Mouse (Mus musculus) CH12.LX (cell line): Measurements from ENCODE around the gene Ccl27a. TPM values are rescaled to one million over a fixed set of nuclear protein-coding genes. Genes with fewer than 3 reads are reported as not detected.

Experiments used
- DNase-seq: peaks from one replicate; pipeline ENCODE4 v3.0.0-alpha.2; 2013; ENCODE audit errors: extremely low read depth
- H3K27ac ChIP-seq: 2 replicates; pipeline ENCODE4 v1.5.1; 2012; ENCODE audit warnings: low read depth, mild to moderate bottlenecking, control low read depth, moderate library complexity; ENCODE audit not compliant: insufficient read depth
- H3K27me3 ChIP-seq: replicated peaks from 2 replicates; pipeline ENCODE3; 2012; ENCODE audit warnings: inconsistent platforms
- H3K36me3 ChIP-seq, 2 experiments: replicated peaks in 1 of 2; 2 replicates each; pipeline versions ENCODE3 to v1.6.1; 2012; ENCODE audit warnings: inconsistent platforms in 1 of 2, low read length in 1 of 2, mild to moderate bottlenecking in 1 of 2, mixed read lengths in 1 of 2, moderate library complexity in 1 of 2; ENCODE audit not compliant: control insufficient read depth in 1 of 2, insufficient read depth in 1 of 2
- H3K4me1 ChIP-seq, 2 experiments: 2 replicates each; pipeline ENCODE4 v1.6.1; 2012; ENCODE audit warnings: inconsistent platforms in 1 of 2, moderate library complexity in 1 of 2; ENCODE audit not compliant: insufficient read depth in 2 of 2, control insufficient read depth in 1 of 2
- H3K4me2 ChIP-seq: 2 replicates; pipeline ENCODE4 v1.6.1; 2012; ENCODE audit warnings: low read depth, mild to moderate bottlenecking, control low read depth; ENCODE audit not compliant: poor library complexity, insufficient read depth, severe bottlenecking
- H3K4me3 ChIP-seq, 3 experiments: fragments of 150-350 bp in 1 of 3; sonication (generic) in 1 of 3; replicated peaks in 1 of 3; 2 replicates each; pipeline versions ENCODE3 to v1.5.1; 2011 to 2012; ENCODE audit warnings: low read depth in 2 of 3, low read length in 2 of 3, mild to moderate bottlenecking in 2 of 3, moderate library complexity in 2 of 3, control low read depth in 1 of 3, improper control_type of control experiment in 1 of 3, inconsistent platforms in 1 of 3, mixed read lengths in 1 of 3; ENCODE audit not compliant: poor library complexity in 1 of 3
- H3K79me2 ChIP-seq: replicated peaks from 2 replicates; pipeline ENCODE4 v1.6.1; 2012; ENCODE audit warnings: mild to moderate bottlenecking, moderate library complexity; ENCODE audit not compliant: control insufficient read depth, poor library complexity, insufficient read depth, severe bottlenecking; ENCODE audit errors: extremely low read depth
- H3K9ac ChIP-seq: 2 replicates; pipeline ENCODE4 v1.6.1; 2012; ENCODE audit warnings: low read depth, mild to moderate bottlenecking, control low read depth, moderate library complexity; ENCODE audit not compliant: insufficient read depth
- H3K9me3 ChIP-seq: replicated peaks from 2 replicates; pipeline ENCODE3; 2012; ENCODE audit warnings: low read length, inconsistent platforms, mixed read lengths
- BHLHE40 ChIP-seq: IDR thresholded peaks from 2 replicates; pipeline ENCODE4 v1.6.1; 2011; ENCODE audit warnings: mild to moderate bottlenecking, low read depth, low read length, improper control_type of control experiment
- CHD2 ChIP-seq: IDR thresholded peaks from 2 replicates; pipeline ENCODE4 v1.6.1; 2011; ENCODE audit warnings: low read length, improper control_type of control experiment
- ELF1 ChIP-seq: IDR thresholded peaks from 2 replicates; pipeline ENCODE4 v1.6.1; 2014; ENCODE audit warnings: low read depth, mild to moderate bottlenecking, inconsistent platforms, low read length, improper control_type of control experiment
- EP300 ChIP-seq: IDR thresholded peaks from 2 replicates; pipeline ENCODE4 v1.6.1; 2011; ENCODE audit warnings: low read length, improper control_type of control experiment
- ETS1 ChIP-seq: conservative IDR thresholded peaks from 2 replicates; pipeline ENCODE4 v1.6.1; 2012; ENCODE audit warnings: low read depth, mild to moderate bottlenecking, inconsistent platforms, low read length, improper control_type of control experiment, moderate library complexity
- KAT2A ChIP-seq: IDR thresholded peaks from 2 replicates; pipeline ENCODE4 v1.6.1; 2012; ENCODE audit warnings: low read length, improper control_type of control experiment, inconsistent platforms; ENCODE audit not compliant: insufficient replicate concordance
- MAFK ChIP-seq: IDR thresholded peaks from 2 replicates; pipeline ENCODE4 v1.6.1; 2011; ENCODE audit warnings: low read length, improper control_type of control experiment; ENCODE audit not compliant: insufficient replicate concordance
- MAX ChIP-seq: IDR thresholded peaks from 2 replicates; pipeline ENCODE4 v1.6.1; 2011; ENCODE audit warnings: low read length, improper control_type of control experiment
- MEF2A ChIP-seq: IDR thresholded peaks from 2 replicates; pipeline ENCODE4 v1.6.1; 2014; ENCODE audit warnings: low read depth, mild to moderate bottlenecking, inconsistent platforms, low read length, improper control_type of control experiment, borderline replicate concordance
- NRF1 ChIP-seq: IDR thresholded peaks from 2 replicates; pipeline ENCODE4 v1.6.1; 2014; ENCODE audit warnings: low read depth, mild to moderate bottlenecking, inconsistent platforms, low read length, improper control_type of control experiment, moderate library complexity
- POLR2A ChIP-seq: IDR thresholded peaks from 2 replicates; pipeline ENCODE4 v1.6.1; 2011; ENCODE audit warnings: low read depth, mild to moderate bottlenecking, improper control_type of control experiment, low read length
- SIN3A ChIP-seq: IDR thresholded peaks from 2 replicates; pipeline ENCODE4 v1.6.1; 2012; ENCODE audit warnings: low read length, improper control_type of control experiment, inconsistent platforms
- SMC3 ChIP-seq: IDR thresholded peaks from 2 replicates; pipeline ENCODE4 v1.6.1; 2011; ENCODE audit warnings: low read depth, low read length, improper control_type of control experiment
- UBTF ChIP-seq: IDR thresholded peaks from 2 replicates; pipeline ENCODE4 v1.6.1; 2012; ENCODE audit warnings: low read depth, mild to moderate bottlenecking, inconsistent platforms, low read length, improper control_type of control experiment, moderate library complexity
- USF2 ChIP-seq: conservative IDR thresholded peaks from 2 replicates; pipeline ENCODE4 v1.6.1; 2011; ENCODE audit warnings: low read depth, low read length, improper control_type of control experiment
- ZC3H11A ChIP-seq: IDR thresholded peaks from 2 replicates; pipeline ENCODE4 v1.6.1; 2012; ENCODE audit warnings: low read depth, mild to moderate bottlenecking, inconsistent platforms, low read length, improper control_type of control experiment
- dilution Hi-C: fragments of 300-500 bp; cut with MboI; formaldehyde crosslinking; loops from 2 replicates; pipeline ENCODE4 v1.14.3; 2020; ENCODE audit warnings: low sequenced_read_pairs; ENCODE audit not compliant: extremely low pct_unique_long_range_greater_than_20kb, extremely low pct_ligation_motif_present
- in situ Hi-C: fragments of 300-500 bp; cut with MboI; formaldehyde crosslinking; loops from 3 replicates; pipeline ENCODE4 v1.14.3; 2019; ENCODE audit warnings: low sequenced_read_pairs, low pct_ligation_motif_present, low pct_unique_long_range_greater_than_20kb, mixed read lengths
- polyA plus RNA-seq: library from polyadenylated mRNA; unstranded; fragments of >175 nt; gene quantifications from 2 replicates; pipeline ENCODE4 v1.2.1, GENCODE M21; 2012; ENCODE audit warnings: low read depth; ENCODE audit not compliant: insufficient read length
- total RNA-seq, 2 experiments: library from RNA; depleted of rRNA; stranded (reverse); fragments of 300-350 nt in 1 of 2; fragments of >200 nt in 1 of 2; gene quantifications; 2 replicates each; pipeline ENCODE4 v1.2.3; 2012 to 2014

Gene Ccl27a
- total and polyA plus RNA-seq, 3 experiments: 3.3 to 6.4 (median 5.6) TPM

DNA sequence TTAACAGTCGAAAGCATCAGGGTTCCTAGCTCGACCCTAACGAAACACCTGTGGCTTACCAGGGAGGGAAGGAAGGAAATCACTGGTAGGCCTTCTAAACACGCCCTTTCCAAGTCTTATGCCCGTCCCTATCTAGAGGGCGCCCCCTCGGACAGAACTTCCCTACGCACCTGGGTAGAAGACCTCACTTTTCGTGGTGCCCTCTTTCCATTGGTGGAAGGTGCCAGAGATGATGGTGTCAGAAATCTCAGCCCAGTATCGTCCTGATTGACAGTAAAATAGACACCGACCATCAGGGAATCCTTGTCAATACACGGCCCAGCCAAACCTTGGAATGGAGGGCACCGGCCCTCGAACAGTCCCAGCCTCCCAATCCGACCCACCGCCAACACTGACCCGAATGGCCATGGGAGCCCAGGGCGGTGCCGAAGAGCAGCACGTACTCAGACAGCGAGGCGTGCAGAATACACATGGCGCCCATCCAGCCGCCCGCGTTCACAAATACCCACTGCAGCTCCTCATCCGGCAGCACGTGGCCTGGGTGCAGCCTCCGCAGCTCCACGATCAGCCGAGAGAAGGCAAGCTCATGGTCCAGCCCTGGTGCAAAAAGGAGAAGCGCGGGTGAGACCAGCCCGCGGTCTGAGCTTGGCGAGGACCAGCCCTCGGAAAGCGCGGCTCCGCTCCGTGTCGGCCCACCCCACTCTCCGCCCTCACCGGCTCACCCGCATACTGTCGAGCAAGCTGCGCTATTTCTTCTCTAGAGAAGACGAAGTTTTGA, 33.5 kb downstream of the Ccl27a start (continued):
- TF ChIP-seq SIN3A (peak; percentile 54; the same call in 1 of the 2 replicates), KAT2A (no peak), UBTF (no peak), ELF1 (no peak), SMC3 (no peak), MAX (peak; percentile 85; the same call in 1 of the 2 replicates), ETS1 (no peak), NRF1 (0 out of 2 replicates have a peak, but pooled peaks have one; percentile 17)

DNA sequence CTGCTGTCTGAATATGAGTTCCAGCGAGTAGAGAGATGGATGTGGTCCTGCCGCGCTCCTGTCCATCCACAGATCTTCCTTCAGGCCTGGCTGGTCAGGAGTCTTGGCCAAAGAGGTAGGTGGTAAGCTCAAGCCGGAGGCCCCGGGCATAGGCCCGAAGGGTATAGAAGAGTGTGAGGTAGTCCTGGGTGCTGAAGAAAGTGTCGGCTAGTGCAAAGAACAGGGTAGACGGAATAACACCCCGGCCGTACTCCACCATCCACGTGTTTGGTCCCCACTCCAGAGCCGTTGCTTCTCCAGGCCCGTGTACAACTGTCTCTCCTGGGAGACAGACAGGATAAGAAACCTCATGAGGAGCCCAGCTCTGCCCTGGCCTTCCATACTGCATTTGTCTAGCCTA, 34.8 kb downstream of the Ccl27a start:
- TF ChIP-seq POLR2A: no peak
- in situ Hi-C loops (no loop called here), dilution Hi-C loops (no loop called here)
- Histone ChIP-seq H3K9me3 (peaks cover 9% of the 10 kb centered on the region), H3K27ac (no peak overlapping the region), H3K36me3 (peaks cover 13 to 19% of the 10 kb centered on the region in 2 experiments), H3K4me1 (peaks cover 8 to 15% of the 10 kb centered on the region in 2 experiments; a peak in 3 of 4 replicates), H3K27me3 (peaks cover 25% of the 10 kb centered on the region), H3K4me2 (no peak overlapping the region), H3K9ac (no peak overlapping the region), H3K79me2 (0 out of 2 replicates have a peak, but pooled peaks cover 8% of the 10 kb centered on the region), H3K4me3 (no peak overlapping the region)
- no peak for DNase-seq

DNA sequence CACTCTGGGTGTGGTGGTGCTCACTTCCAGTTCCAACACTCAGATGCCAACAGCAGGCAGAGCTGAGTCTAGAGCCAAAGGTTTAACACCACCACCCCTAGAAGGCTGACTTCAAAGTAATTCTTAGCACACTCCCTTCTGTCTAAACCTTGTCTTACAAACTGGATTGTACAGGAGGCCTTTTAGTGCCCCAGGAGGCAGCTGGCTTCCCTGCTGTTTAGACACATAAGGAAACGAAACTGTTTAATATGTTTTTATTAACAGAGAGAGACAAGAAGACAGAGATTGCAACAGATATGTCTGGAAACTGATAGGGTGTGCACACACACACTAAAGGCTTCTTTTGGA, 35.8 kb downstream of the Ccl27a start:
- H3K4me2 ChIP-seq: no peak overlapping the region
- no peak overlapping the region for H3K27ac ChIP-seq
- no peak for TF ChIP-seq USF2
- no peak for TF ChIP-seq ZC3H11A
- TF ChIP-seq MAFK: no peak
- no peak for TF ChIP-seq BHLHE40
- no peak for TF ChIP-seq MEF2A
- no peak for TF ChIP-seq EP300
- no peak for TF ChIP-seq CHD2
- H3K27me3 ChIP-seq: peaks cover 26% of the 10 kb centered on the region
- H3K36me3 ChIP-seq: peaks cover 13 to 19% of the 10 kb centered on the region in 2 experiments
- H3K9ac ChIP-seq: no peak overlapping the region
- peaks cover 8 to 15% of the 10 kb centered on the region in 2 experiments; a peak in 3 of 4 replicates for H3K4me1 ChIP-seq
- in situ Hi-C loops (no loop called here), dilution Hi-C loops (no loop called here)
- H3K9me3 ChIP-seq: peaks cover 5% of the 10 kb centered on the region
- no peak overlapping the region for H3K4me3 ChIP-seq
- no peak for DNase-seq
- H3K79me2 ChIP-seq: 0 out of 2 replicates have a peak, but pooled peaks cover 8% of the 10 kb centered on the region
